Mouse (Mus musculus): ENCODE results near the gene Naaa. TPM values are rescaled to one million over a fixed set of nuclear protein-coding genes. Genes with fewer than 3 reads are reported as not detected.
A peak's percentile ranks its signal among the peaks of the same experiment; 100 is the strongest.

Gene Naaa
- polyA plus RNA-seq, 1 experiment from 2014 or later, result 24.2 TPM

DNA sequence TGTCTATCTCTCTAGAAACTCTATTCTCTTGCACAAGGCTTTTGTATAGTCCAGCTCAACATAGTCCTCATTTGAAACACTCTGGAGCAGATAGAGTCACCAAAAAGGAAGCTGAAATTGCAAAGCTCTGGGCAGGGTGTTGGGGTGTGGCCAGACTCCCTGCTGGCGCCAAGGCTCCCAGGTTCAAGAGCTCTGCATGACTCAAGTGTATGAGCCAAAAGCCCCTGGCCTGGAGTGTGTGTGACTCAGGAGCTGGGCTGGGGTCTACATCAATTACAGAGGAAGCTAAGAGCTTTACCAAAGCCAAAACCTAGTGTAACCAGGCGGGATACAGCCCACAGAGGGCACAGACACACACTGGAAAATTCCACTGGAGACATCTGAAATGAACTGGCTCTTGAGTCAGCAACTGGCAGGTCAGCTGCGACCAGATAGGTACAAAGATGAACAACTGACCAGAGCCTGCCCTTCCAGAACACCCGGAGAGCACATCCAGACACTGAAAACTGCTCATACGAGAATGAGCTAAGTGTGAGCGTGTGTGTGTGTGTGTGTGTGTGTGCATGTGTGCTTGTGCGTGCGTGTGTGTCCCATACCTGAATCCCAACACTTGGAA is 57.6 kb downstream of the Naaa start:
- Histone ChIP-seq H3K4me2 (replicated peaks; ENCODE audit: low read depth, low read length) (no peak overlapping the region), H3K9ac (replicated peaks; ENCODE audit: low read length) (no peak overlapping the region), H3K4me3 (ENCODE audit: low read length) (no peak overlapping the region), H3K36me3 (ENCODE audit: insufficient read depth, low read length) (no peaks in the 10 kb centered on the region), H3K27ac (ENCODE audit: low read length) (no peak overlapping the region), H3K27me3 (ENCODE audit: insufficient read depth, low read length) (no peaks in the 10 kb centered on the region), H3K9me3 (ENCODE audit: low read length) (no peaks in the 10 kb centered on the region), H3K4me1 (ENCODE audit: insufficient read depth, low read length) (no peaks in the 10 kb centered on the region)
- WGBS, result 87% methylated on average over 8 of the region's 8 CpGs
- ATAC-seq (ENCODE audit: low FRiP score, low TSS enrichment), result no peak

DNA sequence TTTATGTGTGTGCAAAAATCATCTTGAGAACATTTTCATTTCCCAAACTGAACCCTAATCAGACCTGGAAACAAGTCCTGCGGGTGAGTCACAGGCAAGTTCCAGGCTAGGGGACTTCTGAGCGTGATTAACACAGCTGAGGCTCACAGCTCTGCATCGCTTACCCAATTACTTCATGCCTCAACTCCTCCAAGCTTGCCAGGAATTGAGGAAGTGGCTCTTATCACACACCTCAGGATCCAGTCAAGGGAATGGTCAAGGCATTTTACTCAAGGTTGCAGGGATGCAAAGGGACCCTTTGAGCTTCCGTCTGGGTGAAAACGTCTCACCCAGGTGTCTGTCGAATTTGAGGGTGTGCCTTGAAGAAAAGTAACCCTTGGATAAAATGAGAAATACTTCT is 58.1 kb downstream of the Naaa start:
- Histone ChIP-seq H3K27me3 (ENCODE audit: insufficient read depth, low read length) (no peaks in the 10 kb centered on the region), H3K27ac (ENCODE audit: low read length) (no peak overlapping the region), H3K4me3 (ENCODE audit: low read length) (no peak overlapping the region), H3K36me3 (ENCODE audit: insufficient read depth, low read length) (no peaks in the 10 kb centered on the region), H3K9ac (replicated peaks; ENCODE audit: low read length) (no peak overlapping the region), H3K4me2 (replicated peaks; ENCODE audit: low read depth, low read length) (no peak overlapping the region), H3K4me1 (ENCODE audit: insufficient read depth, low read length) (no peaks in the 10 kb centered on the region), H3K9me3 (ENCODE audit: low read length) (no peaks in the 10 kb centered on the region)
- WGBS, result 64% methylated on average over 6 of the region's 6 CpGs
- ATAC-seq (ENCODE audit: low FRiP score, low TSS enrichment), result peak; percentile 73; the same call in 1 of the 2 replicates

DNA sequence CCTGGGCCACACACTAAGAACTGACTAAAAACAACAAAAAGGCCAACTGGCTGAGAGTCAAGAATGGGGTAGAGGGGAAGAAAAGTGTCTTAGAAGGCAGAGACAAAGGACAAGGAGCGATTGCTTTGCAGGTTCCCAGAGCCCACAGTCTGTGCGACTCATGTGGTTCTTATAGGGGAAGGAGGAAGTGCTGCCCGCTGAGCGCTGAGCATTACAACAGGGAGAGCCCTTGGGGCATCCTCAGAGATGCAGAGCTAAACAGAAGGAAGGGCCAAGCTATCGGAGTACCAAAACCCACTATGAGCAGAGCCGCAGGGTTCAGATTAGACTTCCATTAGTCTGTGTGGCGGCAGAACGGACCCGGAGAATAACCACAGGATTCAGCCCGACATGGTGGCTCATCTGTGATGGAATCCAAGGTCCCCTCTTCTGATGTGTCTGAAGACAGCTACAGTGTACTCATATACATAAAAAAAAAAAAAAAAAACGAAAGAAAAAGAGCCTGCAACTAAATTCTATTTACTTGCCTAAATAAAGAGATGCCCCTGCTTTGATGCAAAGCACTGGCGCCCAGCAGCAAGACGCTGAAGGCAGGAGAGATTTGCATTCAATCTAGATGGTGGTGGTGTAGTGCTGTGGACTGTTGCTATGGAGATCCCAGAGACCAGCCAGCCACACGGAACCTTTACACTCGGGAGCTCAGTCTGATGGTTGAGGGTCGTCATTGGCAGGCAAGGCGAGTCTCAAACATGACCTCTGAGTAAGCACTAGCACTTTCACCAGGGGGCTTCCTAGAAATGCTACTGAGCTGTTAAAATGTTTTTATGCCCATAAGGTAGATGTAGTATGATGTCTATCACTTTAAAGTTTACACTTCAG is 58.8 kb downstream of the Naaa start:
- no peak; the same call in 1 of the 2 replicates for ATAC-seq (ENCODE audit: low FRiP score, low TSS enrichment)
- no peak overlapping the region for H3K4me3 ChIP-seq (ENCODE audit: low read length)

DNA sequence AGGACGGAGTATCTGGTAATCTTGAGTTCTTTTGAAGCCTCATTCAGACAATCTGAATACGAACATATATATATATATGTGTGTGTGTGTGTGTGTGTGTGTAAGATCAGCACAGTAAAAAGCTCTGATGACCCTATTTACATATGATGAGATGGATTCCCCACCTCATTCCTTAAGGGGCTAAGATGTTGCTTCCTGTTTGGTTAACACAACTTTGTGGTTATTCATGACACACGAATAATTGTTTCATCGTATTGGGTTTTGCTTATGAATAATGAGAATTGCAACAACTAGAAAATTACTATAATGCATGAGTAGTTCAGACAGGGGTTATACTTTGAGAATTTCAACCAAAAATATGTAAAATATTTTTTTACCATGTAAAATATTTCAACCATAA is 62.7 kb downstream of the Naaa start, which contains the start of gene U90926:
Gene U90926, minus strand, starts transcription at position 101 of the 400 bp plus-strand sequence.
- Histone ChIP-seq H3K4me2 (replicated peaks; ENCODE audit: low read depth, low read length) (no peak within 1 kb of the TSS), H3K4me3 (ENCODE audit: low read length) (no peak within 1 kb of the TSS), H3K9ac (replicated peaks; ENCODE audit: low read length) (no peak within 1 kb of the TSS), H3K36me3 (ENCODE audit: insufficient read depth, low read length) (no peaks in the 10 kb centered on the region), H3K4me1 (ENCODE audit: insufficient read depth, low read length) (no peaks in the 10 kb centered on the region), H3K27me3 (ENCODE audit: insufficient read depth, low read length) (no peaks in the 10 kb centered on the region), H3K27ac (ENCODE audit: low read length) (no peak within 1 kb of the TSS), H3K9me3 (ENCODE audit: low read length) (no peaks in the 10 kb centered on the region)
- ATAC-seq (ENCODE audit: low FRiP score, low TSS enrichment), result no peak
- WGBS, result 91% methylated on average over 4 of the region's 4 CpGs

More for the DNA sequence above, 58.8 kb downstream of the Naaa start:
- no peaks in the 10 kb centered on the region for H3K36me3 ChIP-seq (ENCODE audit: insufficient read depth, low read length)
- H3K9me3 ChIP-seq (ENCODE audit: low read length), result no peaks in the 10 kb centered on the region
- no peaks in the 10 kb centered on the region for H3K4me1 ChIP-seq (ENCODE audit: insufficient read depth, low read length)
- H3K27ac ChIP-seq (ENCODE audit: low read length), result no peak overlapping the region
- no peak overlapping the region for H3K9ac ChIP-seq (replicated peaks; ENCODE audit: low read length)
- H3K4me2 ChIP-seq (replicated peaks; ENCODE audit: low read depth, low read length), result no peak overlapping the region
- 59% methylated on average over 17 of the region's 17 CpGs for WGBS
- no peaks in the 10 kb centered on the region for H3K27me3 ChIP-seq (ENCODE audit: insufficient read depth, low read length)

DNA sequence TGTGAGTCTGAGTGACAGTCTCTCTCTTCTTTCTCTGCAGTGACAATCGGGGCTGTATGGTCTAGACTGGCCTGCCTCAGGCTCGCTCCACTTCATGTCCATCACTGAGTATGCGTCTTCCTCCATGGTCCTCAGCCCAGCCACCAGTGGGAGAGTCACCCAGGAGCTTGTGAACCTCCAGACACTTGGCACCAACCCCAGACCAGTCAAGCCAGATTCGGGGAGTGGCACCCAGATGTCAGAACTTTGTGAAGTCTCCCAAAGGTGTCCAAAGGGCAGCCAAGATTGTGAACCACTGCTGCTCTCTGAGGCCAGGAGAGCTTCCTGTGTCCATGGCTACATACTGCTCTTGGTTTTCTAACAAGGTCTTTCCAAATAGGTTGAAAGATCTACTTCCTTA is 65.7 kb downstream of the Naaa start:
- ATAC-seq (ENCODE audit: low FRiP score, low TSS enrichment), result no peak
- Histone ChIP-seq H3K27ac (ENCODE audit: low read length) (no peak overlapping the region), H3K4me1 (ENCODE audit: insufficient read depth, low read length) (no peaks in the 10 kb centered on the region), H3K9me3 (ENCODE audit: low read length) (no peaks in the 10 kb centered on the region), H3K27me3 (ENCODE audit: insufficient read depth, low read length) (no peaks in the 10 kb centered on the region), H3K4me2 (replicated peaks; ENCODE audit: low read depth, low read length) (no peak overlapping the region), H3K9ac (replicated peaks; ENCODE audit: low read length) (no peak overlapping the region), H3K36me3 (ENCODE audit: insufficient read depth, low read length) (no peaks in the 10 kb centered on the region), H3K4me3 (ENCODE audit: low read length) (no peak overlapping the region)
- 97% methylated on average over 4 of the region's 4 CpGs for WGBS

DNA sequence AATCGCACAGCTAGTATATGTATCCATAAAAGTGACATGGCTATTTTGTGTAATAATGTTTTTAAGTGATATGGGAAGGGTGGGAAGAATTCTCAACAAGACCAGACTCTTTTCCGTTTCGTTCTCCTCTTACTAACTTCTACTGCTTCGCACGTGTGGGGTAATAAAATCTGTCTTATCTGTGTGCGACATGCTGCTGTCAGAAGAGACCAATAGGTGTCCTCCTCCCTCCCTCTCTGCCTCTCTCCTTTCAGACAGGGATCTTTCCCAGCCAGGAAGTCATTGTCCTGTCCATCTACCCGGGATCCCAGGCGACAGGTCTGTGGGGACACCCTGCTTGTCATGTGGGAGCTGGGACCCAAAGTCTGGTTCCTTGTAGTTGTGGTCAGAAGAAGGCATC is 67.8 kb downstream of the Naaa start:
- ATAC-seq (ENCODE audit: low FRiP score, low TSS enrichment), result no peak
- 59% methylated on average over 8 of the region's 8 CpGs for WGBS
- H3K9ac ChIP-seq (replicated peaks; ENCODE audit: low read length), result no peak overlapping the region
- H3K4me2 ChIP-seq (replicated peaks; ENCODE audit: low read depth, low read length), result no peak overlapping the region
- H3K36me3 ChIP-seq (ENCODE audit: insufficient read depth, low read length), result no peaks in the 10 kb centered on the region
- H3K9me3 ChIP-seq (ENCODE audit: low read length), result no peaks in the 10 kb centered on the region
- 0 out of 2 replicates have a peak, but pooled peaks cover 6% of the 10 kb centered on the region for H3K4me1 ChIP-seq (ENCODE audit: insufficient read depth, low read length)
- no peaks in the 10 kb centered on the region for H3K27me3 ChIP-seq (ENCODE audit: insufficient read depth, low read length)
- no peak overlapping the region for H3K4me3 ChIP-seq (ENCODE audit: low read length)
- H3K27ac ChIP-seq (ENCODE audit: low read length), result no peak overlapping the region

Other genes with a start within 250 kb of the Naaa start
- 1.6 TPM in 2 replicates for gene Cdkl2, start 234.3 kb downstream of the Naaa start, polyA plus RNA-seq (2015; fragmentation: Nextera tagmentation; extraction: Ambion mirVana)
- gene G3bp2, start 194.5 kb downstream of the Naaa start, polyA plus RNA-seq (2015; fragmentation: Nextera tagmentation; extraction: Ambion mirVana), result 155 and 169 TPM in 2 replicates
- gene Uso1, start 140.2 kb downstream of the Naaa start, polyA plus RNA-seq (2015; fragmentation: Nextera tagmentation; extraction: Ambion mirVana), result 40.0 and 40.5 TPM in 2 replicates
- gene U90926, start 62.8 kb downstream of the Naaa start, polyA plus RNA-seq (2015; fragmentation: Nextera tagmentation; extraction: Ambion mirVana), result 0.37 and 0.45 TPM in 2 replicates
- 0.10 and 0.37 TPM in 2 replicates for gene Ppef2, start 21.9 kb downstream of the Naaa start, polyA plus RNA-seq (2015; fragmentation: Nextera tagmentation; extraction: Ambion mirVana)
- gene Sdad1, start 32.3 kb upstream of the Naaa start, polyA plus RNA-seq (2015; fragmentation: Nextera tagmentation; extraction: Ambion mirVana), result 39.2 and 42.6 TPM in 2 replicates
- not detected in 2 replicates for gene Cxcl9, start 49.9 kb upstream of the Naaa start, polyA plus RNA-seq (2015; fragmentation: Nextera tagmentation; extraction: Ambion mirVana)
- 2.6 and 3.5 TPM in 2 replicates for gene Art3, start 53.7 kb upstream of the Naaa start, polyA plus RNA-seq (2015; fragmentation: Nextera tagmentation; extraction: Ambion mirVana)
- gene Cxcl10, start 70.7 kb upstream of the Naaa start, polyA plus RNA-seq (2015; fragmentation: Nextera tagmentation; extraction: Ambion mirVana), result 1.1 TPM in 2 replicates
- 54.1 and 54.4 TPM in 2 replicates for gene Nup54, start 157.0 kb upstream of the Naaa start, polyA plus RNA-seq (2015; fragmentation: Nextera tagmentation; extraction: Ambion mirVana)
- gene Scarb2, start 228.7 kb upstream of the Naaa start, polyA plus RNA-seq (2015; fragmentation: Nextera tagmentation; extraction: Ambion mirVana), result 8.4 and 9.5 TPM in 2 replicates

Measured in kidney, embryonic 16.5 days (tissue).